Mouse (Mus musculus) cortical plate, adult 2 months (tissue): ENCODE results near the gene B430306N03Rik.
A peak's percentile ranks its signal among the peaks of the same experiment; 100 is the strongest.

Source experiments
- CTCF ChIP-seq: fragments of 200-500 bp; IDR thresholded peaks from 2 replicates; pipeline ENCODE4 v1.5.1; 2011; ENCODE audit warnings: mild to moderate bottlenecking, control low read depth, low read length; ENCODE audit not compliant: insufficient read depth; ENCODE audit errors: extremely low read depth
- POLR2A ChIP-seq: fragments of 200-500 bp; IDR thresholded peaks from 2 replicates; pipeline ENCODE4 v1.6.1; 2011; ENCODE audit warnings: mild to moderate bottlenecking, low read length, control low read depth; ENCODE audit not compliant: insufficient read depth; ENCODE audit errors: extremely low read depth

- TF ChIP-seq CTCF = peak; percentile 35; the same call in 1 of the 2 replicates
- TF ChIP-seq POLR2A = no peak
Observed at GRCm38 (mm10) chr17:48286765-48287164, 29.2 kb upstream of the B430306N03Rik start.
